Mouse (Mus musculus) spleen, adult 2 months (tissue): Measurements from ENCODE around the gene Dusp7.

Experiments
- CTCF ChIP-seq: fragments of 200-500 bp; IDR thresholded peaks from 2 replicates; pipeline ENCODE4 v1.5.1; 2011; ENCODE audit warnings: mild to moderate bottlenecking, inconsistent platforms; ENCODE audit not compliant: insufficient read depth, insufficient read length, insufficient replicate concordance; ENCODE audit errors: extremely low read depth
- POLR2A ChIP-seq: fragments of 200-500 bp; IDR thresholded peaks from 2 replicates; pipeline ENCODE4 v1.6.1; 2011; ENCODE audit warnings: low read depth, low read length, inconsistent platforms

DNA sequence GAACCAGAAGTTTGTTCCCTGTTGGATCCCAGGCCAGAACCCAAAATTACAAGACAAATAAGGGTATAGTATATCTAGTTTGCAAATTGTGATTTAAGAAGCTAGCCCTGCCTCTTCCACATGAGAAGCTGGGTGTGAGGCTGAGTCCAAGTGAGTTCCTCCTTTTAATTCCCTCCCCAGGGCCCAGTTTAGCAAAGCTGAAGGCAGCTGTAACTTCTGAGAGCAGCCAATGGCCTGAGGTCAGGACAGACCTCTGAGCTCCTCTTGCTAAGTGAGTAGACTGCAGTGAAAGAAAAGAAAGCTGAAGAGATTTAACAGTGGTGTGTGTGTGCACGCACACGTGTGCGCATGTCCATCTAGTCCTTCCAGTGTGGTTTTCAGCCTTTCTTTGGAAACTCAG is 45.9 kb upstream of the Dusp7 start:
- TF ChIP-seq POLR2A (no peak), CTCF (no peak)
